Mouse (Mus musculus): ENCODE data around the gene A930017K11Rik.

Gene A930017K11Rik

GRCm38 (mm10) chr17:25959630-25960467 lies 7.5 kb upstream of the A930017K11Rik start:
- ATAC-seq (ENCODE audit: low TSS enrichment) = no peak

- no peak for ATAC-seq (ENCODE audit: low TSS enrichment)
These were observed 6.6 kb upstream of the A930017K11Rik start for GRCm38 (mm10) chr17:25958771-25959494.

DNA sequence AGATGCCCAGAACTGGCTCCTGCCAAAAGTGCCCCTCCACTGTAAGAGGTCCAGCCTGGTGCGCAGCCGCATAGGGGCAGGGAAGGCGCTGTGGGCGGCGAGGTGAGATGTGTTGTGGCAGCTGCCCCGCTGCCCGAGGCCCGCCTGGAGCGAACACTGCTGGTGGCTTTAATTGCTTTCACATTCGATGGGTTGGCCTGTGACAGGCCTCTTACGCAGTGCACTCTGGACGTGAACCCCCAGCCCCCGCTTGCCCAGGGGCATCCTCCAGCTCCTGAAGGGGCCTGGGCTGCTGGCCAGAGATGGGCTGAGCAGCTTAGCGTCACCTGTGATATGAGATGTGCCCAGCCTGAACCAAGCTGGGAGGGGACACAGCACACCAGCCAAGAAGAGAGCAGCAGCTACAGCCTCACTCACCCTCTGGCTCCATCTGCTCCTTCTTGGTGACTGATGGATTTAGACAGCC lies 5.3 kb upstream of the A930017K11Rik start:
- ATAC-seq (ENCODE audit: low TSS enrichment) = no peak

DNA sequence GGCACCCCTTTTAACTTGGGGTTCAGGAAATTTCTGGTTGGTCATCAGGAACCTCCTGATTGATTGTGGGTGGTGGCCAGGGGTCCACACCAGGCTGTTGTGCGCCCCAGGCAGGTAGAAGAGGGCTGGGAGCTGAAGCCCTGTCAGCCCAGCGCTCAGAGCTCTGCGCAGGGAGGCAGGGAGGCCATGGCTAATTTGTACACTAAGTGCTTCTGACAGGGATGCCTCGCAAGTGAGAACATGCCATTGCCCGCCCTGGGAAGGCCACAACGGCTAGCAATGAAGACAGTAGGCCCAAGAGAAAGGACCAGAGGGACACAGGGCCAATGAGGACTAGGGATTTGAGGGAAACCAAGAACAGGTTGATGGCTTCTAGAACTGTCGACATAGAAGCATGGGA lies 4.3 kb upstream of the A930017K11Rik start:
- ATAC-seq (ENCODE audit: low TSS enrichment) = no peak

DNA sequence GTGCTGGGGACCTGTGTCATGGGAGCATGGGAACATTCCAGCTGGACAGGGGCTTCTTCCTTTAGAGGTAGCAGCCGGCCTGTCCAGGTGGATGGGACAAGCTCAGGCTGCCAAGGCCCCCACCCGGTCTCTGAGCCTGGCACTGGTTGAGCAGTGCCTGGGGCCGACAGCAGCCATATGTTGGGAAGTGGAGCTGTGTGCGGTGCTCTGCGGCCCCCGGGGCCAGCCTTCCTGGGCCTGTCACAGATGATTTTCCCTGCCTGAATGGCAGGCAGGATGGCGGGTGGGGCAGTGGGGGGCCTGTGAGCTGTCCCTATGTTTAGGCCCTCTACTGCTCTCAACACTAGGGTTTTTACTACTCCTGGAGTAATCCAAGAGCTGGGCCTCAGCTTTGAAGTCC lies 3.8 kb upstream of the A930017K11Rik start:
- no peak for ATAC-seq (ENCODE audit: low TSS enrichment)

GRCm38 (mm10) chr17:25955736-25956135 lies 3.4 kb upstream of the A930017K11Rik start:
- ATAC-seq (ENCODE audit: low TSS enrichment) = no peak

DNA sequence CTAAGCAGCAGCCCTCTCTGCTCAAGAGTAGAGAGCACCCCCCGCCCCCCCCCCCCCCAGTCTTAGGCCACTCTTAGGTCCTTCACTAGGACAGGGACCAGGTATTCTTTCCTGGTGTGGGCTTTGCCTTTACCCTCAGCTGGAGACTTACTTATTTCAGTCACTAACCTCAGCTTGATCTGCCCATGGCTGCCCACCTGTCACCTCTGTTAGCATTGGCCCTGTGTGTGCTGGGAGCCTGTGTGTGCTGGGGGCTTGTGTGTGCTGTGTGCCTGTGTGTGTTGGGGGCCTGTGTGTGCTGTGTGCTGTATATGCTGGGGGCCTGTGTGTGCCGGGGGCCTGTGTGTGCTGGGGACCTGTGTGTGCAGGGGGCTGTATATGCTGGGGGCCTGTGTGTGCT lies 2.3 kb upstream of the A930017K11Rik start:
- no peak for ATAC-seq (ENCODE audit: low TSS enrichment)

DNA sequence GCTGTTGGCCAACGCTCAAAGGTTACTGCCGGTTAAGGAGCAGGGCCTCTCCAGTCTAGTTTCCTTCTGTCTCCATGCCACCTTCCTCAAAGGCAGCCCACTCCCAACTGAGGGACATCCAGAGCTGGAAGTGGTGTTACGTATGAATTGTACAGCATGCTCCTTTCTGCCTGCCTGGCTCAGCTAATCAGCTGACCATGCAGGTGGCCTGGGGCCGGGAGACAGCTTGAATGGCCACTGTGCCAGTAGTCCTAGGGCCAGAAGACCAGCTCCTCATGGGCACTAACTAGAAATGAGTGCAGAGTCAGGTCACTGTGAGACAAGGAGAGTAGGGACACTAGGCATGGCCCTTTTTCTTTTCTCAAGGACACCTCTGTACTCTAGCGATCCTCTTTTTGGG lies 796 bp upstream of the A930017K11Rik start:
- no peak for ATAC-seq (ENCODE audit: low TSS enrichment)

- no peak for ATAC-seq (ENCODE audit: low TSS enrichment)
These were observed 1.1 kb downstream of the A930017K11Rik start for GRCm38 (mm10) chr17:25951225-25951802.

DNA sequence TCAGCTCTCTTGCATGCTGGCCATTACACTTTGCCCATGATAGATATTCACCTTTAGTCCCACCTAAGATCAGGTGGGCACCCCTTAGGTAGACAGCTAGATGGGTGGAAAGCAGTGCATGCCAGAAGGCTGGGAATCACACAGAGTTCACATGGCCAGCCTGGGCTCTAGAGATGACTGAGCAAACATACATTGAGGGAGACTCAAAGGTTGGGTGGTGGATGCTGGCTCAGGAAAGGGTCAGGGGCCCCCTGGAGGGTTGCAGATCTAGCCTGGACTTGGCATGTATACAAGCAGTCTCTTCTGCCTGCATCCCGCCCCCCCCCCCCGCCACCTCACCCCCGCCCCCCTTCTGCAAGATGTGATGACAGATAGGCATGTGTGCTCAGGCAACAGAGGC lies 1.7 kb downstream of the A930017K11Rik start:
- ATAC-seq (ENCODE audit: low TSS enrichment) = no peak

DNA sequence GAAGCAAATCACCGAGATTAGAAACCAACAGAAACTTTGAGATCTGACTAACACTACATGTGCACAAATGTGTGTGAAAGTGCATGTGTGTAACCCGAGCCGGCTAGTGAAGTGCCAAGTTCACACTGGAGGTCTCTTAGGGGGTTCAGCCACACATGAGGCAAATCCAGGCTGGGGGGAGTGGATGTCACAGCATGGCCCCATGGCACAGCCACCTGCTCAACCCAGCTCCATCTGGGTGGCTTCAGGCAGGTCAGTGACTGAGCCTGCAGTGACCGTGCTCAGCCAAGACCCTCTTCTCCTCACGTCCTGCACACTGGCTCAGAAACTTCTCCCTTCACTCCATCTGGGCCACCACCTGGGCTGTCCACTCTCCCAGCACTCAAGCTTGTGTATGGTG lies 2.4 kb downstream of the A930017K11Rik start:
- no peak for ATAC-seq (ENCODE audit: low TSS enrichment)

DNA sequence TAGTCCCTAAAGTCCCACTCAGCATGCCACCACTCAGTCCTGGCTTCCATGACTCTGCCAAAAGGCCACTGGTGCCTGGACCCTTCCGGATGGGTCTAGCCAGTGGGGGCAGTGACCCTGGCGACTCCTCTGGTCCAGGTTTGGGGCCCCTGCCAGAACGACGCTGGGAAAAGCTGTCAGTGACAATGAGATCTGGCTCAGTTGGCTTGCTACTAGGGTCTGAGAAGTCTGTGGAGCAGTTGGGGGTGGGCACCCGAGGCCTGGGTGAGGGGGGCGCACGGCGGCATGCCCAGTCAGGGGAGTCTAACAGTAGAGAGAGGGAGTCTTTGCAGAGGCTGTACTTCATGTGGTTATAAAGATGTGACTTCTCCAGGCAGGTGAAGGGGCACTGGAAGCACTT lies 4.3 kb downstream of the A930017K11Rik start:
- no peak for ATAC-seq (ENCODE audit: low TSS enrichment)

DNA sequence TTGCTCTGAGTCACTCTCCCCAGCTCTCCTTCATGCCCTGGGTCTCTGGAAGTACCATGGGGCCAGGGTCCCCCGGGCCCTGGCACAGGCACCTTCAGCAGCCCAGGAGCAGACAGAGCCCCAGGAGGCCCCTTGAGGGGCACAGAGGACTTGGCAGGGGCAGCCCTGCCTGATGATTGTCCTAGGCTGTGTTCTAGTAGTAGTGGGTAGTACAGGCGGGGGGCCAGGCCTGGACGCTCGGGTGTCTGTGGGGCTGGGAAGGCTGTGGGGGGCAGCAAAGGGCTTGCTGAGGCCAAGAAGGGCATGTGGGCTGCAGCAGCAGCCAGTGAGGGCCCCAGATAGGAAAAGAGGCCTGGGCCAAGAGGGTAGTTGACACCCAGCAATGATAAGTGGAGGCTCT lies 4.8 kb downstream of the A930017K11Rik start:
- ATAC-seq (ENCODE audit: low TSS enrichment) = no peak

DNA sequence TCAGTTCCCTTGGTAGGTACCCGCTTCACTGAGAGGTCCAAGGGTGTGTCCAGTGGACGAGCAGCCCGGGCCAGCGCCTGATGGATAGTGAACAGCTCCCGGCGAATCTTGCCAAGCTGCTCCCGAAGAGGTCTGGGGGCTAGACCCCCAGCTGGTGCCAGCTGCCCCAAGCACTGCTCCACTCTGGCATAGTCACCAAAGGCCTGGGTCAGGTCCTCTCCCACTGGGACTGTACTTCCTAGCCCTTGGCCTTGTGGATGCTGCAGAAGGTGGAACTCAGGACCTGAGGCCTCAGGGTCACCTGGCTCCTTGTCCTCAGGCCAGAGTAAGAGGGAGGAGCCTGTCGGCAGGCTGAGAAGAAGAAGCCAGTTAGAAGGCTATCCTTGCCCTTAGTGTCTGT lies 5.5 kb downstream of the A930017K11Rik start:
- ATAC-seq (ENCODE audit: low TSS enrichment) = no peak

GRCm38 (mm10) chr17:25946349-25946748 lies 6.0 kb downstream of the A930017K11Rik start:
- no peak for ATAC-seq (ENCODE audit: low TSS enrichment)

DNA sequence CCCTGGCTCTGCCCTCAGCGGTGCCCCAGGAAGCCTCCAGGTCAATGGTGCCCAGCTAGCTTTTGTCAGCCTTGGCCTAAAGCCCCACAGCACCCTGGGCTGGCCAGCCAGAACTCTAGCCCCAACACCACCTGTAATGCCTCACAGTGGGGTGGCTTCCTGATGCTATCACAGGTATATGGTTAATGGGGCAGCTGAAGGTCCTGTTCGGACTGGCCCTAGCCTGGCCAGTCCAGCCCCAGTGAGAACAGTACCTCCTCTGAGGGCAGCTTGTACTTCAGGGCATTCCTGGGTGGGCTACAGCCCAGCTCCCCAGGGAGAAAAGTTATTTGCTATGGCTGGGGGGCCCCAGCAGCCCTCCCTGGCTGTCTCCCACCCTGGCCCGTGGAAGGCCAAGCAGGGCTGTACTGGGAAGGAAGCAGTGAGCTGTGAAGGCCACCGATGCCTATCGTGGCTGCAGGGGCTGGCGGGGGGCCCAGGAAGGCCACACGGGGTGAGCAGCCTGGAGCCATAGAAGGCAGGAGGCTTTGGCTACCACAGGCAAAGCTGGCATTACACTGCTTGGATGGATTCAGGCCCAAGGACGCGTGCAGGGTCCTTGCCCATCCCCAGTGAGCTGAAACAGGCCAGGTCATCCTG lies 6.7 kb downstream of the A930017K11Rik start:
- no peak for ATAC-seq (ENCODE audit: low TSS enrichment)

DNA sequence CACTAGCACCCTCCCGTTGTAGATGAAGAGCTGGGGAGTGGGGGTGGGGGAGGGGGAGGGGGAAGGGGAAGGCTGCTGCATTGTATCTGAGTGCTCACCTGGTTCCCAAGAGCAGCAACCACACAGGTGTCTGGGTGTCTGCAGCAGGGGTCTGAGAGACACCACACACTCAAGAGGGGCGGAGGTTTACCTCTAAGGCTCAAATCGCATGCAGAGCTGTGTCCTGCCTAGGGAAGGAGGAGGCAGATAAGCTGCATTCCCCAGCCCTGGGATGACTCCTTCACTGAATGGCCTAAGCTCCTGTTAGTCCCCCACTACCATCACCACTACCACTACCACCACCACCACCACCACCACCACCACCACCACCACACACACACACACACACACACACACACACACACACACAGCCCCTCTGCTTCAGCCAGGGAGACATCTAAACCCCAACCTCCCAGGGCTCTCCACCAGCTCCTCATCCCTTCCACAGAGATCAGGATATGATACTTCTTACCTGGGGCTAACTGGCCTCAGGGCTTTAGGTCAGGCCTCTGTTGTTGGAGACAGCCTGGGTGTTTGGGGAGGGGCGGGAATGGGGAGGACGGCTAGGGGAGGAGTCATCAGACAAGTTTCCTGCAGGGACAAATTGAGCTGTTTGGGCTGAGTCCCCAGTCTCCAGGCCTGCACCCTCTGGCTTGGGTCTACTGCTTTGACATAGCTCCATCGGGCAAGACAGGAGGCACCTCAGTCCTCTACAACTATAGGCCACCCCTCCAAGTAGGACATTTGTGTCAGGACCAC lies 7.8 kb downstream of the A930017K11Rik start, which contains the start of the genes Pigq and Nhlrc4:
Gene Pigq, minus strand, starts transcription at position 571 of the 798 bp plus-strand sequence.
Gene Nhlrc4, minus strand, starts transcription at position 596 of the 798 bp plus-strand sequence.
- ATAC-seq (ENCODE audit: low TSS enrichment) = no peak

DNA sequence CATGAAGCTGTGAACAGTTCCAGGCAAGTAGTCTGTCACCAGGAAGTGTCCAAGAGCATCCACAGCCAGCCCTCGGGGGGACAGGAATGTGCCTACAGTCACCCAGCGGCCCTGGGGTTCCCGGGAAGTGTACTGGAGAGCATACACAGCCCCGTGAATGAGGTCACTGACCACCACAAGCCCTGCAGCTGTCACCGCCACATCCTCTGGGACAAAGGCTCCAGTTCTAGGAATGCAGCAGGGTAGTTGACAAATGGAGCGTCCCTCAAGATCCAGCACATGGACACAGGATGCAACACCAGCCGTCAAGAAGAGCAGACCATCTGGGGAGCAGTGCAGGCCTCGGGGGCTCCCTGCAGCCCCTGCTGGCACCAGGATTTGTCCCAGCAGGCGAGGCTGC lies 8.6 kb downstream of the A930017K11Rik start:
- no peak for ATAC-seq (ENCODE audit: low TSS enrichment)

DNA sequence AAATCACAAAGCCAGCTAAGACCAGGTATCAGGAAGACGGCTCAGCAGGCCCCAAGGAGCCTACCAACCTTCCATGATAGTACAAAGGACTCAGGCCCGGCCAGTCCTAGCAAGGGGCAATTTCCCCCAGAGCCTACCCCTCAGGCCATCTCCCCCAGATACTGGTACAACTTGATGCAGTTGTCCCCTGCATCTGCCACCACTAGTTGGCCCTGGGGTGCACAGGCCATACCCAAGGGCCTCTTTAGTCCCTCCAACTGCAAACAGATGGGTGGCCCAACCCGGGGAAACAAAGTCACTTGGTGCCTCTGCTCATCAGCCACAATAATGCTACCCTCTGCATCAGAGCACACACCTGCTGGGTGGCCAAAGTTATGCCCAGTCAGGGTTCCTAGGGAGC lies 9.1 kb downstream of the A930017K11Rik start:
- no peak for ATAC-seq (ENCODE audit: low TSS enrichment)

DNA sequence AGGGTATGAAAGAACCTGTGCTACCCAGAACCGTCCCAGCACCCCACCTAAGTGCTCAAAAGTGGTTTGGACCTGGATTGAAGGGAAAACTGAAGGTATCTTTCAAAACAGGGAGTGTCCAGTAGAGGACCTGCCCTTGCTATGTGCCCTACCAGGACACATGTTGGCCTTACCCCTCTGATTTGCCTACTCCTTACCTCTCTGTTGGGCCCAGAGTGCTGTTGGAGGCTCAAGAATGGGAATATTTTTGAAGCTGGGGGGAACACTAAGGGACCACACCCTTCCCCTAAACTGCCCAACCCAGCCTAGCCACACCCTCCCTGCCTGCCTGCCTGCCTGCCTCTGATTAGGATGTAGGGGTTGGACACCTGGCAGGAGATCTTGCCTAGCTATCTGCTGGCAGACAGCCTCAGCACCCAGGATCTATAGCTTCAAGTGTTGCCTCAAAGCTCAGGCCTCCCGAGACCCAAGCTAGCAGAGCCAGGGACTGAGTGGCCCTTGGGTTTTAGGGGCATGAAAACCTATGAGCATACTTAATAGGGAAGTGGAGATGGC lies 9.7 kb downstream of the A930017K11Rik start:
- ATAC-seq (ENCODE audit: low TSS enrichment) = no peak
